Mouse (Mus musculus): ENCODE results near the gene Ctdspl2.
"Not testable (repeated sequence)": the region's sequence is repeated elsewhere in the genome, so short reads cannot be mapped to it uniquely, and the experiment has no call there.

Ctdspl2 gene

GRCm38 (mm10) chr2:121955765-121956223 is at the start of gene Ctdspl2, which contains the start of gene Mageb3:
Gene Ctdspl2 (plus strand): TSS chr2:121956001.
Gene Mageb3 (minus strand): TSS chr2:121956092.
- peak; percentile 98 for DNase-seq (ENCODE audit: low spot score)

GRCm38 (mm10) chr2:121909975-121910374 is 45.8 kb upstream of the Ctdspl2 start:
- no peak for DNase-seq (ENCODE audit: low spot score)

- DNase-seq (ENCODE audit: low spot score) = no peak
These were observed 39.5 kb upstream of the Ctdspl2 start for GRCm38 (mm10) chr2:121916047-121916970.

DNA sequence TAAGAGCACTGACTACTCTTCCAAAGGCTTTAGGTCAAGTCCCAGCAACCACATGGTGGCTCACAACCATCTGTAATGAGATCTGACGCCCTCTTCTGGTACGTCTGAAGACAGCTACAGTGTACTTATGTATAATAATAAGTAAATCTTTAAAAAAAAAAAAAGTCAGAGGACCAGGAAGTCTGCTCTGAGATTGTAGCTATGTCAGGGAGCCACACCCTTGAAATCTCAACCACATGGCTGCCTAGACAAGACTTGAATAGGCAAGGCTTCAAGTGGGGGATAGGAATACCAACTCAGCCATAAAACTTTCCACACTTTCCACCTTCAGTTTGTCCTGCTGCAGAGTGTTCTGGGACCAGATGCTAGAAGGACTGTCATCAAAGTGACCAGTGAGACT is 18.2 kb upstream of the Ctdspl2 start:
- DNase-seq (ENCODE audit: low spot score) = not testable (repeated sequence)

- DNase-seq (ENCODE audit: low spot score) = no peak
These were observed 12.4 kb upstream of the Ctdspl2 start for GRCm38 (mm10) chr2:121943364-121943763.

DNA sequence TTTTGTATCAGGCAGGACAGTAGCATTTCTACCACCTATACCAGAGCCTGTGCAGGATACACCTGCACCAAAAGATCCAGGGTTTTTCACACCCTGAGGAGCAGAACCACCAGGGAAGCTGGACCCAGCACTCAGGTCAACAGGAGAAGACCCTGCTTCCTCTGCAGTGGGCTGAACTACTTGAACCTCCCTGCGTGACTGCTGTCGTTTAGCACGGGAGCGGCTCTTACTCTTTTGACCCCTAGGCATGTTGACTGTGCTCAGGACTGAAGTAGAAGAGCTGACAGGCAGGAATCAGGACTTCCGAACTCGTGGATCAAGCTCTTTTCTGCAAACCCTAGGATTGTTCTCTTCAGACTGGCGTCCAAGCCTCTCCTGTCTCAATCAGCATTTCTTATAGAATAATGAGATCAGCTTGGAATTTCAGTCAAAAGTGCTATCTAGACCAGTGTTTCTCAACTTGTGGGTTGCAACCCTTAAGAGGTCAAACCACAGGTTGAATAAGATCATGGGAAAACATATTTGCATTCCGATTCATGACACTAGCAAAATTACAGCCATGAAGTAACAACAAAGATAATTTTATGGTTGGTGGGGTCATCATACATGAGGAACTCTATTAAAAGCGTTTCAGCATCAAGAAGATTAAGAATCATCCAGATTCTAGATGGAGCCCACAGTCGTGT is 687 bp upstream of the Ctdspl2 start:
- no peak for DNase-seq (ENCODE audit: low spot score)

- peak; percentile 96 for DNase-seq (ENCODE audit: low spot score)
These were observed 620 bp downstream of the Ctdspl2 start for GRCm38 (mm10) chr2:121956224-121957018.

GRCm38 (mm10) chr2:121957216-121957792 is 1.5 kb downstream of the Ctdspl2 start:
- no peak for DNase-seq (ENCODE audit: low spot score)

DNA sequence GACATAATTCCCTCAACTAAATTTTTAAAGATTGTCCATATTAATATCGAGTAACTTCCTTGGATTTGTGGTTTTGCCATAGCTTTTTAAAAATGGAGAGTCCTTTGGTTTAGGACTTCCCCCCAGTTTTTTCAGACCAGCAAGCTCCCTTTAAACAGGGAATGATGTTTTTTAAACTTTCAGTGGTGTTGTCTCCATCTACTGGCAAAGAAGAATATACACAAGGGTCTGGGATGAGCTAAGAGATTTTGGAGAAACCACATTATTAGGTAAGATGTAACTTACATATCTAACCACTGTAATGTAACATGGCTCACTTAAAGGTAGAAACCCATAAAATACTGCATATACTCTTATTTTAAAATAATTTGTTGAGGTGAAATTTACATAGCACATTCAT is 39.9 kb downstream of the Ctdspl2 start:
- DNase-seq (ENCODE audit: low spot score) = no peak

DNA sequence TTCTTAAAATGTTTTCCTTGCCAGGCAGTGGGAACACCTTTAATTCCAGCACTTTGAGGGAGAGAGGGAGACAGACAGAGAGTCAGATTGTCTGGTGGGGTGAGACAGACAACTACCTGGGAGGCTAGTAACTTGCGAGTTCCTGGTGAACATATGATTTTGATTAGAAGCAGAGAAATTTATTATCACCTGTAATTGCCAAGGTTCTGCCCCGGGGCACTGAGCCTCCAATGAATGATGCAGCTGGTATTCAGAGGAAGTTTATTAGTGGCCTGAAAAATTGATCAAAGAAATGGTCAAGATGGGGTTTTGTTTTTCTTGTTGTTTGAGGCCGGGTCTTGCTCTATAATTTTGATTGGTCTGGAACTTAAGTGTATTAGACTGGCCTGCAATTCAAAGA is 53.0 kb downstream of the Ctdspl2 start:
- no peak for DNase-seq (ENCODE audit: low spot score)

- DNase-seq (ENCODE audit: low spot score) = no peak
These were observed 55.6 kb downstream of the Ctdspl2 start for GRCm38 (mm10) chr2:122011441-122011840.

DNA sequence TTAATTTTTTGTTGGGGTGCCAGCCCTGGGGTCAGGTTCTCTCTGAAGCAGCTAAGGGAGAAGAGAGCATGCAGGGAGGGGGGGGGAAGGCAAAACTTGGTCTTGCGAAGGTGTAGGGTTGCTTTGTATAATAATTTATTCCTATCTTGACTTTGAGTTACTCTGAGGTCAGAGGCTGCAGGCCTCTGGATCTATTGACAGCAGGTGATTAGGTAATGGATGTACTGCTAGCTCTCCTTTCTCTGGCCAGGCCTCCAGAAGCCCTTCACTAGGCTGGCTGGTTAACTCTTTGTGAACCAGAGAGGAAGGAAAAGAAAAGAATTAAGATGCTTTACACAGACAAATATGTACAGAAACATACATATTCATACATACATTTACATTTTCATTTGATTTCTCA is 62.9 kb downstream of the Ctdspl2 start:
- DNase-seq (ENCODE audit: low spot score) = no peak

DNA sequence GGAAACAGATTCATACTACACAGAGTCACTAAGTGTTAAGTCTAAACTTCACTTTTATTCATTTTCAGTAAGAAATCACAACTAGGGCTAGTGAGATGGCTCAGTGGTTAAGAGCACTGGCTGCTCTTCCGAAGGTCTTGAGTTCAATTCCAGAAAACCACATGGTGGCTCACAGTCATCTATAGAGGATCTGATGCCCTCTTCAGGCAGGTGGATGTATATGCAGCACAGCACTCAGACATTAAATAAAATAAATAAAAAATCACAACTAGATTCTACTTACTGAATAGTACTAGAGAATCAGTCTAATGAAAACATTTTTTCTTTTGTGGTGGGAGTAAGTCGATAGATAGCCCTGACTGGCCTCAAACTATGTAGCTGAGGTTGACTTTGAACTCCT is 66.5 kb downstream of the Ctdspl2 start:
- no peak for DNase-seq (ENCODE audit: low spot score)

GRCm38 (mm10) chr2:122027091-122027490 is 71.3 kb downstream of the Ctdspl2 start:
- DNase-seq (ENCODE audit: low spot score) = not testable (repeated sequence)

DNA sequence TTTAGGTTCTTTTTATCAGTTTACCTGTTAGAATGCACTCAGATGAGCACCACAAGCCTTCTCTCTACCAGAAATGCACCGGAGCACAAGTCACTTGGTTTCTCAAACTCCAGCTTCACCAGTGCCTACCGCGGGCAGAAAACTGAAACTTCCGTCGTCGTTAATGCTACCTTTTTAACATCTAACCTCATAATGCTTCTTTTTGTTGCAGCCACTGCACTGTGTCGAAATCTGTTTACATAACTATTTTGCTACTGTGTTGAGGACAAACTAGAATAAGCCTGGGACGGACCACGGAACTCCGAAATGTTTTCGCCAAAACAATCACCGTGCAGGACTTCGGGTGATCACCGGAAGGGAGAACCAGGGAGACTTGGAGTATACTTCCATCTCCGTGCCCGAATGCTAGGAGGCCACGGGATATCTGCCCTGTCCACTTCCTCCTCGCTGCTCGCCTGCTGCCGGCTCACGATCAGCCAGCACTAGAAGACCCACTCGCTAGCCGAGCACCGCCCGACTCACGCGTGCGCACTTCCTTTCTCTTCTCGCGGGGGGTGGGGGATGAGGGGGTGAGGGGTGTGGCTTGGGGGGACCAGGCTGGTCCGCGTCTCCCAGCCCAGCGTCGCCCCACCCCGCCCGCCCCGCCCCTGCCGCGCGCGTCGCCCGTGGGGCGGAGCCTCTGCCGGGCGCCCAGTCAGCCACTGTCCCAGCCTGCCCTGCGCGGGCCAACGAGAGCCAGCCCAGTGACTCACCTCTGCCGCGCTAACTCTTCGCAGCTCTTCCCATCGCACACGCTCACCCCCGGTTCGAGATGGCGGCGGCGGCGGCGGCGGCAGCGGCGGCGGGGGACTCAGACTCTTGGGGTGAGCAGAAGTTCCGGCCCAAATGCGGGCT is 72.3 kb downstream of the Ctdspl2 start, which contains the start of gene Eif3j1:
Gene Eif3j1, plus strand, starts transcription at position 685 of the 894 bp plus-strand sequence.
- DNase-seq (ENCODE audit: low spot score) = peak; percentile 90

DNA sequence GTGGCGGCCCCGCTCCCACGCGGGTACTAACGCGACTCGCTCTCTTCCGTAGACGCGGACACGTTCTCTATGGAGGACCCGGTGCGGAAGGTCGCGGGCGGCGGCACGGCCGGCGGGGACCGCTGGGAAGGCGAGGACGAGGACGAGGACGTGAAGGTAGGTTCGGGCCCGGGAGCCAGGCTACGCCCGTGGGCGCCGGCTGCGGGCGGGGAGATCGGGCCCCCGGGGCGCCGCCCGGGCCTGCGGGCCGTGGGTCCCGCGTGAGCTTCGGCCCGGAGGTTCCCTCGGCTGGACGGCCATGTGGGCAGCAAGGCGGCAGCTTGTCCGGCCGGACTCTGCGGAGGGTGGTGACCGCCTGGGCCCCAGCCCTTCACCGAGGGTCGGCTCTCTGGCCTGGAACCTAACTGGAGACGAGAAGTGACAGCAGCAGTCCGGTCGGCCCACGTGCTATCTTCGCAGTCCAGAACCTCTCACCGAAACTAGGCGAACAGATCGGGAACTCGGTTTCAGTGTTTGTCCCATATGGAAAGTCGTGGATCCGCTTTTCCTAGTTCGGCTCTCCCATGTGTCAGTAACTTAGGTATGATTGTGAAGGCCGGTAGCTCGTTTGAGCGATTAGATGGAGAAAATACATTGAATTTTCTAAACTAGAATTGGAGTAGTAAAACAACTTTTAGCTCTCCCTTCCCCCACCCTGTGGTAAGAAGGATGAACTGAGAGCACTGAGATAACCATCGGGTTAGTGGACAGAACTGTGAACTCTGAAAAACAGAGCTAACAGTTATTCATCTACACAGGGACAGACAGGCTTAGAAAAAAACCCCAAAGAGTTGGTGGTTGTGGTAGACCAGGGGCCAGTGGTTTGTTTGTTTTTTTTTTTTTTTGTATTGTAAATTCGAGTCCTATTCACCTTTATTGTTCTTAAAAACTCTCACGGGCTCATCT is 73.2 kb downstream of the Ctdspl2 start:
- peak; percentile 57 for DNase-seq (ENCODE audit: low spot score)

DNA sequence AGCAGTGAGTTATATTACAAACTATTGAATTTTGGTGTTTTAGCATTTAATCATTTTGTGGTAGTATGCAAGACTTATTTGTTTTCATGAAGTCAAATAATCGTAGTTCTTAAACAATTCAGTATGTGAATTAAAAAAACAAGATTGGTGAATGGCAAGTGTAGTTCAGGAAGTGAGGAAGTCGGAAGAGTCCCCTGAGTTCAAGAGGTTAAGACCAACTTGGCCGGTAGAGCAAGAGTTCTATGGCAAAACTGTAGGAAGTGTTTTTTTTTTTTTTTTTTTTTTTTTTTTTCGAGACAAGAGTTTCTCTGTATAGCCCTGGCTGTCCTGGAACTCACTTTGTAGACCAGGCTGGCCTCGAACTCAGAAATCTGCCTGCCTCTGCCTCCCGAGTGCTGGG is 76.2 kb downstream of the Ctdspl2 start:
- no peak for DNase-seq (ENCODE audit: low spot score)

DNA sequence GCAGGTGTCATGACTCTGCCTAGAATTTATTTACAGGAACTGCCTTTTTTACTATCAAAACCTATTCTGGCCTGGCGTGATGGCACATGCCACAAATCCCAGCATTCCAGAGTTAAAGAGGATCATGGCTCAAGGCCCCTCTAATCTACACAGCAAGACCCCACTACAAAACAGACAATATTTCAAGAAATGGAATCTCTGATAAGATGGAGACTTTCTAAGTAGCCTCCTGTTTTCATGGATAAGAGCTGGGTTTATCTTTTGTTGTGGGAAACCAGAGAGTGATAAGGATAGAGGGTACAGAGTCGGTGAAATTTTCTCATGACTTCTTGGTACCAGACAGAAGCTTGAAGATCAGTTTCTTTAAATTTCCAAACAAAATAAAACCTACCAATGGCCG is 80.3 kb downstream of the Ctdspl2 start:
- DNase-seq (ENCODE audit: low spot score) = no peak

DNA sequence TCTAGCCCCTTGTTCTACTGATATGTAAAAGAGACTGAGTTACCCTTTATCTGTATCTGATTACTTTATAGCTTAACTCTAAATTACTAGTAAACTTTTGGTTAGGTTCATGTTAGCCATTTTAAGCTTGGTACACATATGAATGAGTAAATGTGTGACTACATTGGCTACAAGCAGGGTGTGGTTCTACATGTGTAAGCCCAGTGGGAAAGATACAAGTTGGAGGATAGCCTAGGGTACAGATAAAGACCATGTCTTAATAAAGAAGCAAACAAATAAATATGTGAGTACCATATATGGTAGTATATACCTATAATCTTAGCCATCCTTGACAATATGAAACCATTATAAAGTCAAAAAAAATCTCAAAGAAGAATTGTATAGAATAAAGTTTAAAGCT is 88.1 kb downstream of the Ctdspl2 start:
- no peak for DNase-seq (ENCODE audit: low spot score)

Data from ovary, postnatal 36 days (tissue).